Mouse (Mus musculus) liver, adult 2 months (tissue): ENCODE measurements at regions not wholly inside any gene's neighbourhood (a gene's known extent, or its start where the extent isn't known, plus 50 kb on each side); places are given as distances from the start of the nearest gene placed in this dataset.

Experiments
- DNase-seq: peaks from one replicate; pipeline ENCODE4 v3.0.0-alpha.2; 2011; ENCODE audit warnings: low read depth, low spot score; ENCODE audit errors: extremely low read depth
- H3K27ac ChIP-seq: fragments of 200-500 bp; replicated peaks from 2 replicates; pipeline ENCODE4 v1.5.1; 2012; ENCODE audit warnings: low read depth, mild to moderate bottlenecking, control low read depth, inconsistent platforms, low read length; ENCODE audit not compliant: insufficient read depth
- H3K27me3 ChIP-seq: fragments of 200-500 bp; 2 replicates; pipeline ENCODE4 v1.6.1; 2012; ENCODE audit warnings: mild to moderate bottlenecking, moderate library complexity, low read length, inconsistent platforms; ENCODE audit not compliant: control insufficient read depth, insufficient read depth
- H3K36me3 ChIP-seq: fragments of 200-500 bp; 2 replicates; pipeline ENCODE4 v1.6.1; 2012; ENCODE audit warnings: low read length, inconsistent platforms; ENCODE audit not compliant: control insufficient read depth, insufficient read depth
- H3K4me1 ChIP-seq: fragments of 200-500 bp; 2 replicates; pipeline ENCODE4 v1.6.1; 2011; ENCODE audit warnings: low read length; ENCODE audit not compliant: control insufficient read depth, insufficient read depth
- H3K4me3 ChIP-seq: fragments of 200-500 bp; 2 replicates; pipeline ENCODE4 v1.5.1; 2011; ENCODE audit warnings: low read depth, mild to moderate bottlenecking, control low read depth, low read length, moderate library complexity; ENCODE audit not compliant: insufficient read depth
- H3K79me2 ChIP-seq: fragments of 200-500 bp; 2 replicates; pipeline ENCODE4 v1.6.1; 2012; ENCODE audit warnings: inconsistent platforms, mild to moderate bottlenecking, low read length, moderate library complexity; ENCODE audit not compliant: control insufficient read depth, insufficient read depth
- H3K9ac ChIP-seq: fragments of 200-500 bp; 2 replicates; pipeline ENCODE4 v1.6.1; 2012; ENCODE audit warnings: low read depth, mild to moderate bottlenecking, control low read depth, inconsistent platforms, low read length
- CTCF ChIP-seq: fragments of 200-500 bp; IDR thresholded peaks from 2 replicates; pipeline ENCODE4 v1.5.1; 2011; ENCODE audit warnings: low read depth, low read length, control low read depth
- POLR2A ChIP-seq: fragments of 200-500 bp; IDR thresholded peaks from 2 replicates; pipeline ENCODE4 v1.6.1; 2011; ENCODE audit warnings: low read length, control low read depth; ENCODE audit not compliant: insufficient read depth; ENCODE audit errors: extremely low read depth
- WGBS: fragments of 180-500 bp; shearing (Covaris S2); methylation state at CpG from one replicate; pipeline ENCODE4 v1.1.7; 2018; 5-methylcytosine and 5-hydroxymethylcytosine counted together

GRCm38 (mm10) chr4:139889013-139889412, 55.7 kb upstream of the Pax7 start:
- Histone ChIP-seq H3K27me3 (no peaks in the 10 kb centered on the region), H3K4me1 (no peaks in the 10 kb centered on the region), H3K4me3 (no peak overlapping the region), H3K36me3 (no peaks in the 10 kb centered on the region), H3K27ac (no peak overlapping the region), H3K79me2 (no peaks in the 10 kb centered on the region), H3K9ac (no peak overlapping the region)
- 71% methylated on average over 13 of the region's 13 CpGs for WGBS
- peak; percentile 38 for DNase-seq
- no peak for TF ChIP-seq POLR2A
- no peak for TF ChIP-seq CTCF
